Mouse (Mus musculus): Measurements from ENCODE around the gene Mrpl46. TPM values are rescaled to one million over a fixed set of nuclear protein-coding genes. Genes with fewer than 3 reads are reported as not detected.

Gene Mrpl46
- polyA plus RNA-seq, 1 experiment from 2014 or later, result 61.2 TPM

Other genes with a start within 250 kb of the Mrpl46 start
- 38.6 and 38.8 TPM in 2 replicates for gene Ntrk3, start 45.5 kb downstream of the Mrpl46 start, polyA plus RNA-seq (2014; fragmentation: Nextera tagmentation; extraction: Ambion mirVana)
- gene Mrps11, start 412 bp downstream of the Mrpl46 start, polyA plus RNA-seq (2014; fragmentation: Nextera tagmentation; extraction: Ambion mirVana), result 69.1 and 74.0 TPM in 2 replicates
- 12.9 and 14.9 TPM in 2 replicates for gene Det1, start 63.7 kb upstream of the Mrpl46 start, polyA plus RNA-seq (2014; fragmentation: Nextera tagmentation; extraction: Ambion mirVana)
- 38.9 and 47.5 TPM in 2 replicates for gene Aen, start 112.3 kb upstream of the Mrpl46 start, polyA plus RNA-seq (2014; fragmentation: Nextera tagmentation; extraction: Ambion mirVana)
- 0.77 and 1.3 TPM in 2 replicates for gene Isg20, start 129.9 kb upstream of the Mrpl46 start, polyA plus RNA-seq (2014; fragmentation: Nextera tagmentation; extraction: Ambion mirVana)

Data from neural tube, embryonic 14.5 days (tissue).